Mouse (Mus musculus): ENCODE data around the gene Slc25a51. TPM values are rescaled to one million over a fixed set of nuclear protein-coding genes. Genes with fewer than 3 reads are reported as not detected.

Gene Slc25a51
- polyA plus RNA-seq (2017; shearing (Covaris generic)), result 10 to 100 TPM; 38.6 to 60.9 (median 50.1) TPM

- ATAC-seq, result peak; percentile 88
Observed at GRCm38 (mm10) chr4:45408427-45409132, at the start of gene Slc25a51. Gene Slc25a51 (minus strand): TSS chr4:45408766.

- no peak for ATAC-seq
Observed at GRCm38 (mm10) chr4:45457543-45457942, 49.0 kb upstream of the Slc25a51 start.

GRCm38 (mm10) chr4:45455001-45455400 lies 46.4 kb upstream of the Slc25a51 start:
- no peak for ATAC-seq

GRCm38 (mm10) chr4:45453271-45453851 lies 44.8 kb upstream of the Slc25a51 start:
- no peak for ATAC-seq

- ATAC-seq, result no peak
Observed at GRCm38 (mm10) chr4:45452569-45453111, 44.1 kb upstream of the Slc25a51 start.

- no peak for ATAC-seq
Observed at GRCm38 (mm10) chr4:45449012-45449411, 40.4 kb upstream of the Slc25a51 start.

GRCm38 (mm10) chr4:45448481-45448880 lies 39.9 kb upstream of the Slc25a51 start:
- no peak for ATAC-seq

- ATAC-seq, result no peak
Observed at GRCm38 (mm10) chr4:45447196-45447595, 38.6 kb upstream of the Slc25a51 start.

GRCm38 (mm10) chr4:45445235-45445634 lies 36.7 kb upstream of the Slc25a51 start:
- ATAC-seq, result no peak

- no peak for ATAC-seq
Observed at GRCm38 (mm10) chr4:45444813-45445212, 36.2 kb upstream of the Slc25a51 start.

- ATAC-seq, result no peak
Observed at GRCm38 (mm10) chr4:45443652-45444051, 35.1 kb upstream of the Slc25a51 start.

- no peak for ATAC-seq
Observed at GRCm38 (mm10) chr4:45442237-45442636, 33.7 kb upstream of the Slc25a51 start.

GRCm38 (mm10) chr4:45441778-45442177 lies 33.2 kb upstream of the Slc25a51 start:
- no peak for ATAC-seq

- no peak for ATAC-seq
Observed at GRCm38 (mm10) chr4:45439281-45439680, 30.7 kb upstream of the Slc25a51 start.

GRCm38 (mm10) chr4:45437010-45437409 lies 28.4 kb upstream of the Slc25a51 start:
- no peak for ATAC-seq

GRCm38 (mm10) chr4:45436383-45436913 lies 27.9 kb upstream of the Slc25a51 start:
- no peak for ATAC-seq

- ATAC-seq, result no peak
Observed at GRCm38 (mm10) chr4:45435899-45436298, 27.3 kb upstream of the Slc25a51 start.

GRCm38 (mm10) chr4:45434681-45435080 lies 26.1 kb upstream of the Slc25a51 start:
- no peak for ATAC-seq

- ATAC-seq, result no peak
Observed at GRCm38 (mm10) chr4:45434071-45434470, 25.5 kb upstream of the Slc25a51 start.

- ATAC-seq, result no peak
Observed at GRCm38 (mm10) chr4:45431806-45432205, 23.2 kb upstream of the Slc25a51 start.

GRCm38 (mm10) chr4:45431316-45431715 lies 22.8 kb upstream of the Slc25a51 start:
- ATAC-seq, result no peak

- no peak for ATAC-seq
Observed at GRCm38 (mm10) chr4:45429451-45429850, 20.9 kb upstream of the Slc25a51 start.

- no peak for ATAC-seq
Observed at GRCm38 (mm10) chr4:45426724-45427457, 18.3 kb upstream of the Slc25a51 start.

Measured in inflammation-experienced regulatory T-cells, adult 6 months (primary cell).